19 mouse cellular contexts compared by ENCODE assay signal in genomic region chr6:92909361-92909760, GRCm38 (mm10). TPM values are rescaled to one million over a fixed set of nuclear protein-coding genes. Genes with fewer than 3 reads are reported as not detected.
DNase-seq lines count a peak whose midpoint lies in the region; ATAC-seq and TF ChIP-seq lines count a peak whose summit lies in the region.
"Had no signal": no experiment of that assay in that cellular context is flagged by ENCODE, and none has a peak within 500 bp of the region (broad histone marks: within the 10 kb centered on the region; RNA-seq: fewer than 3 reads in every experiment).

No protein-coding gene starts in this region.

- H3K4me3 ChIP-seq in kidney, adult 2 months (ENCODE audit: insufficient read depth, low read depth, low read length) = no peak overlapping the region
- H3K4me3 ChIP-seq in kidney, embryonic 16.5 days (ENCODE audit: low read length) = no peak overlapping the region
- H3K4me3 ChIP-seq in intestine, embryonic 15.5 days (replicated peaks) = no peak overlapping the region
- H3K4me3 ChIP-seq: embryonic facial prominence, embryonic 15.5 days had no signal

- ATAC-seq in kidney, embryonic 16.5 days (ENCODE audit: low FRiP score, low TSS enrichment) = no peak
- no peak for ATAC-seq in intestine, embryonic 15.5 days
- ATAC-seq: forebrain, embryonic 14.5 days; hindbrain, embryonic 16.5 days had no signal

- 46% methylated on average over 8 of the region's 8 CpGs for WGBS in kidney, adult 2 months
- WGBS in kidney, embryonic 16.5 days = 51% methylated on average over 8 of the region's 8 CpGs
- 65% methylated on average over 8 of the region's 8 CpGs for whole genome bisulfite sequencing in intestine, embryonic 15.5 days

- H3K4me1 ChIP-seq in kidney, adult 2 months (ENCODE audit: control insufficient read depth, insufficient read depth, low read length) = peaks cover 3% of the 10 kb centered on the region; the same call in 1 of the 2 replicates
- peaks cover 10% of the 10 kb centered on the region; the same call in 1 of the 2 replicates for H3K4me1 ChIP-seq in kidney, embryonic 16.5 days (ENCODE audit: insufficient read depth, low read length)
- H3K4me1 ChIP-seq in intestine, embryonic 15.5 days (replicated peaks) = no peaks in the 10 kb centered on the region

- H3K9me3 ChIP-seq in kidney, embryonic 16.5 days (ENCODE audit: low read length) = no peaks in the 10 kb centered on the region
- H3K9me3 ChIP-seq in intestine, embryonic 15.5 days = no peaks in the 10 kb centered on the region
- H3K9me3 ChIP-seq: embryonic facial prominence, embryonic 15.5 days had no signal

- TF ChIP-seq POLR2A in kidney, adult 2 months (IDR thresholded peaks at IDR 0.05; ENCODE audit: low read depth, low read length) = no peak

- no peak overlapping the region for H3K4me2 ChIP-seq in kidney, embryonic 16.5 days (replicated peaks; ENCODE audit: low read depth, low read length)
- H3K4me2 ChIP-seq in intestine, embryonic 15.5 days (replicated peaks) = no peak overlapping the region
- H3K4me2 ChIP-seq: embryonic facial prominence, embryonic 15.5 days had no signal

- intact Hi-C loops in heart, postnatal 36 days (cut with DNase I) = loop anchor here (2.0 to 5.0 kb wide), 2 partner anchors 31 to 37 kb away; no protein-coding TSS in a partner anchor

- peak; percentile 28 for DNase-seq in kidney, adult 2 months
- DNase-seq in heart, adult 9 months (ENCODE audit: low spot score in 2 of 2) = peak; percentile 54 to 59
- peak; percentile 25 to 39 for DNase-seq in heart, postnatal 36 days
- peak; percentile 27 for DNase-seq in lung, postnatal 10 days
- no peak for DNase-seq in spleen, adult 12 weeks (ENCODE audit: low spot score)
- no peak for DNase-seq in urinary bladder, adult 2 months (ENCODE audit: low spot score)
- DNase-seq: cerebellum, postnatal 10 days; gastrocnemius, postnatal 25 days; left cerebral cortex, postnatal 4 days; right cerebral cortex, adult 18-20 months had no signal

- H3K9ac ChIP-seq in kidney, embryonic 16.5 days (replicated peaks; ENCODE audit: low read length) = no peak overlapping the region
- H3K9ac ChIP-seq in intestine, embryonic 15.5 days = no peak overlapping the region
- H3K9ac ChIP-seq: embryonic facial prominence, embryonic 15.5 days; liver, embryonic 14.5 days had no signal

- no peak for TF ChIP-seq CTCF in kidney, adult 2 months (conservative IDR thresholded peaks at IDR 0.05; ENCODE audit: insufficient read depth, insufficient read length, low read depth, low read length)

- no peak overlapping the region for H3K27ac ChIP-seq in kidney, adult 2 months (ENCODE audit: insufficient read depth, low read depth, low read length)
- no peak overlapping the region; the same call in 1 of the 2 replicates for H3K27ac ChIP-seq in kidney, embryonic 16.5 days (ENCODE audit: low read length)
- H3K27ac ChIP-seq in intestine, embryonic 15.5 days = no peak overlapping the region
- H3K27ac ChIP-seq: embryonic facial prominence, embryonic 15.5 days; liver, embryonic 14.5 days had no signal

- H3K27me3 ChIP-seq in kidney, adult 2 months (replicated peaks; ENCODE audit: control insufficient read depth, insufficient read depth, low read length) = no peaks in the 10 kb centered on the region
- H3K27me3 ChIP-seq in kidney, embryonic 16.5 days (ENCODE audit: insufficient read depth, low read length) = no peaks in the 10 kb centered on the region
- no peaks in the 10 kb centered on the region for H3K27me3 ChIP-seq in intestine, embryonic 15.5 days (replicated peaks)
- H3K27me3 ChIP-seq: embryonic facial prominence, embryonic 15.5 days had no signal

- H3K36me3 ChIP-seq in kidney, adult 2 months (ENCODE audit: control insufficient read depth, insufficient read depth, low read length) = no peaks in the 10 kb centered on the region; the same call in 1 of the 2 replicates
- H3K36me3 ChIP-seq in kidney, embryonic 16.5 days (ENCODE audit: insufficient read depth, low read length) = peaks cover 42% of the 10 kb centered on the region
- no peaks in the 10 kb centered on the region for H3K36me3 ChIP-seq in intestine, embryonic 15.5 days

RNA-seq across cellular contexts. Expression of gene Adamts9, which starts 33.9 kb away (rescaled TPM):
- polyA plus RNA-seq in kidney, adult 2 months (2012; rRNA removed) = 6.3 and 6.7 TPM in 2 replicates
- polyA plus RNA-seq in kidney, embryonic 16.5 days (2015; fragmentation: Nextera tagmentation; extraction: Ambion mirVana) = 12.0 and 13.9 TPM in 2 replicates
- 10 to 100 TPM; 17.1 to 20.1 TPM for total RNA-seq in heart, postnatal 36 days (2021)
- 8.9 and 10.5 TPM in 2 replicates for polyA plus RNA-seq in urinary bladder, adult 2 months (2012; rRNA removed)
- 11.2 and 17.9 TPM in 2 replicates for polyA plus RNA-seq in intestine, embryonic 15.5 days (2015; fragmentation: Nextera tagmentation; extraction: Ambion mirVana)
- total RNA-seq: megakaryocyte-erythroid progenitor cell, adult 5-6 weeks; neutrophil, adult 5-6 weeks had no signal

RNA-seq across cellular contexts. Expression of gene Gm15737, which starts 40.2 kb away (rescaled TPM):
- 0.01 TPM in 1 of 2 replicates, not detected in the other for polyA plus RNA-seq in kidney, adult 2 months (2012; rRNA removed)
- polyA plus RNA-seq in kidney, embryonic 16.5 days (2015; fragmentation: Nextera tagmentation; extraction: Ambion mirVana) = 0.04 and 0.12 TPM in 2 replicates
- total RNA-seq in heart, postnatal 36 days (2021) = under 1 TPM; 0.24 to 0.28 TPM
- polyA plus RNA-seq in urinary bladder, adult 2 months (2012; rRNA removed) = 0.36 and 0.47 TPM in 2 replicates
- polyA plus RNA-seq in intestine, embryonic 15.5 days (2015; fragmentation: Nextera tagmentation; extraction: Ambion mirVana) = 0.08 TPM in 2 replicates
- total RNA-seq: left cerebral cortex, postnatal 4 days; megakaryocyte-erythroid progenitor cell, adult 5-6 weeks; neutrophil, adult 5-6 weeks had no signal
- polyA plus RNA-seq: forebrain, embryonic 14.5 days; hindbrain, embryonic 16.5 days; liver, embryonic 14.5 days; thymus, postnatal 0 days had no signal

Comparison
In these comparisons a context has a peak if more than half of its experiments do, and no peak if none do; other contexts are left out.
1. DNase-seq: peak in kidney, adult 2 months (single experiment), heart, adult 9 months (2 of 2), heart, postnatal 36 days (2 of 2) and lung, postnatal 10 days (single experiment); none in spleen, adult 12 weeks (single experiment) and urinary bladder, adult 2 months (single experiment).